Mouse (Mus musculus): ENCODE measurements at regions not wholly inside any gene's neighbourhood (a gene's known extent, or its start where the extent isn't known, plus 50 kb on each side); places are given as distances from the start of the nearest gene placed in this dataset.
"Not testable (repeated sequence)": the region's sequence is repeated elsewhere in the genome, so short reads cannot be mapped to it uniquely, and the experiment has no call there.

DNA sequence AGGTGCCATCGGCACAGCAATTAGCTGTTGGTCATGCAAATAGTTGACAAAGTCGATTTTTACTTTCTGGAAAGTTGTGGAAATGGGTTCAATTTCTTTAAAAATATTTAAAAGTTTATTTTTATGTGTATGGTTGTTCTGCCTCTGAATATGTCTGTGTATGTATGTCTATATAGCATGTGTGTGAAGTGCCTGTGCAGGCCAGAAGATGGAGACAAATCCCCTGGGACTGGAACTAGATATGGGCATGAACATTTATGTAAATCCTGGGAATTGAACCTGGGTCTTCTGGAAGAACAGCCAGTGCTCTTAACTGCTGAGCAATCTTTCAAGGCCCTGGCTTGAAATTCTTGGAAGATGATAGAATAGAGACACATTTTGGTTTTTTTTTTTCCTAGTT is 140.0 kb downstream of the Lyplal1 start:
- Histone ChIP-seq H3K27ac (replicated peaks; ENCODE audit: low read depth, low read length) (no peak overlapping the region), H3K27me3 (replicated peaks; ENCODE audit: control insufficient read depth, insufficient read depth, low read length) (no peaks in the 10 kb centered on the region), H3K4me1 (ENCODE audit: control insufficient read depth, insufficient read depth, low read length) (no peaks in the 10 kb centered on the region), H3K4me2 (ENCODE audit: low read depth, low read length) (no peak overlapping the region), H3K9ac (ENCODE audit: low read depth, low read length) (no peak overlapping the region), H3K36me3 (ENCODE audit: control insufficient read depth, insufficient read depth, low read length) (no peaks in the 10 kb centered on the region), H3K4me3 (ENCODE audit: low read depth, low read length) (no peak overlapping the region), H3K9me3 (ENCODE audit: control insufficient read depth, low read length) (no peaks in the 10 kb centered on the region)
- WGBS, result 82% methylated on average over 2 of the region's 2 CpGs
- DNase-seq (ENCODE audit: low spot score) (no peak), ATAC-seq (ENCODE audit: low read depth) (no peak)

DNA sequence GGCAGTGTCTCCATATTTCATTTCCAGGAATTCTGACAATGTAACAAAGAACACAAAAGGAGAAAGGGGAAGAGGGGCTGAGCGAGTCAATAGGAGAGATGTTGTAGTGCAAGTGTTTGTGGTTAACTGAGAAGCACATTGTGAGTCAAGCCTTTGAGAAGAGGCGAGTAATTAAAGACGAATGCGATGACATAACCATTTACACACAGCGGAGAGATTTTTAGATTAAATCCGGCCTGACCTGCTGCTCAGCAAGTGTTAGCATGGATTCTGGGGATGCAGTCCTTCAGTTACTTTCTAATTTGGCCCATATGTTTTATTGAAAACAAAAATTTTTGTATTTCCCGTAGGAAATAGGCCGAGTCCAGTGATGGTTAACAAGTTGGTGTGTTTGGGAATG is 127.7 kb downstream of the Lyplal1 start:
- Histone ChIP-seq H3K4me1 (ENCODE audit: control insufficient read depth, insufficient read depth, low read length) (peaks cover 9% of the 10 kb centered on the region), H3K36me3 (ENCODE audit: control insufficient read depth, insufficient read depth, low read length) (no peaks in the 10 kb centered on the region), H3K9ac (ENCODE audit: low read depth, low read length) (no peak overlapping the region), H3K27me3 (replicated peaks; ENCODE audit: control insufficient read depth, insufficient read depth, low read length) (no peaks in the 10 kb centered on the region; the same call in 1 of the 2 replicates), H3K27ac (replicated peaks; ENCODE audit: low read depth, low read length) (no peak overlapping the region; the same call in 1 of the 2 replicates), H3K4me3 (ENCODE audit: low read depth, low read length) (no peak overlapping the region), H3K9me3 (ENCODE audit: control insufficient read depth, low read length) (no peaks in the 10 kb centered on the region), H3K4me2 (ENCODE audit: low read depth, low read length) (no peak overlapping the region)
- WGBS, result 35% methylated on average over 8 of the region's 8 CpGs
- DNase-seq (ENCODE audit: low spot score) (peak; percentile 86), ATAC-seq (ENCODE audit: low read depth) (peak; percentile 63; the same call in 1 of the 2 replicates)

DNA sequence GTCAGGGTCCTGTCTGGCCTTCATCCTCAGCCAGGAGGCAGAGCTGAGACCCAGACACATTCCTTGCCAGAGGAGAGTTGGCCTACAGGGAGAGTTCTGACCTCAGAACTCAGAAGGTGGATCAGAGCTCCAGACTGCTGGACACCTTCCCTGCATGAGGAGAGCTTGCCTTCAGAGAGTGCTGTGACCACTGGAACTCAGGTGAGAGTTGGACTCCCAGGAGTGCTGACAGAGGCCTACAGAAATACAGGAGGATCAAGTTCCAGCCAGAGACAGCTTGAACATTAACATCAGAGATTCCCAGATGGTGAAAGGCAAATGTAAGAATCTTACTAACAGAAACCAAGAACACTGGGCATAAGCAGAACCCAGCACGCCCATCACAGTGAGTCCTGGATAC is 117.0 kb downstream of the Lyplal1 start:
- not testable (repeated sequence) for DNase-seq (ENCODE audit: low spot score); H3K27me3 ChIP-seq (replicated peaks; ENCODE audit: control insufficient read depth, insufficient read depth, low read length); ATAC-seq (ENCODE audit: low read depth); H3K4me1 ChIP-seq (ENCODE audit: control insufficient read depth, insufficient read depth, low read length); H3K27ac ChIP-seq (replicated peaks; ENCODE audit: low read depth, low read length); H3K9ac ChIP-seq (ENCODE audit: low read depth, low read length); H3K9me3 ChIP-seq (ENCODE audit: control insufficient read depth, low read length); H3K4me3 ChIP-seq (ENCODE audit: low read depth, low read length); H3K4me2 ChIP-seq (ENCODE audit: low read depth, low read length); H3K36me3 ChIP-seq (ENCODE audit: control insufficient read depth, insufficient read depth, low read length)
- 89% methylated on average over 1 of the region's 1 CpGs for WGBS

DNA sequence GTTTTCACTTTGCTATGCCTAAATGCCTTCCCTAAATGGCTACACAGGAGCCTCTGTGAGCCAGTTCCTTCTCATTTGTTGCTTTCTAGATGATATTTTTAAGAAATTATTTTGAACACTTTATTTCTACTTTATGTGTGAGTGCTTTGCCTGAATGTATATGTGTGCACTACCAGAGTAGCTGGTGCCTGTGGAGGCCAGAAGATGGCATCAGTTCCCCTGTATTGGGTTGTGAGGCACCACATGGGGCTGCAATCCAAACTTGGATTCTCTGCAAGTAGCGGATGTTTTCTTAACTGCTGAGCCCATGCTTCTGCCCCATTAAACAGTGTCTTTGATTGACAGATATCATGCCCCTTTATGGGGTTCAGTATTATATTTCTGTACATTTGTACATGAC is 103.7 kb downstream of the Lyplal1 start:
- Histone ChIP-seq H3K9me3 (ENCODE audit: control insufficient read depth, low read length) (no peaks in the 10 kb centered on the region), H3K27me3 (replicated peaks; ENCODE audit: control insufficient read depth, insufficient read depth, low read length) (no peaks in the 10 kb centered on the region), H3K4me1 (ENCODE audit: control insufficient read depth, insufficient read depth, low read length) (no peaks in the 10 kb centered on the region), H3K36me3 (ENCODE audit: control insufficient read depth, insufficient read depth, low read length) (no peaks in the 10 kb centered on the region), H3K27ac (replicated peaks; ENCODE audit: low read depth, low read length) (no peak overlapping the region), H3K9ac (ENCODE audit: low read depth, low read length) (no peak overlapping the region), H3K4me2 (ENCODE audit: low read depth, low read length) (no peak overlapping the region), H3K4me3 (ENCODE audit: low read depth, low read length) (no peak overlapping the region)
- ATAC-seq (ENCODE audit: low read depth) (no peak), DNase-seq (ENCODE audit: low spot score) (no peak)
- 81% methylated on average over 1 of the region's 1 CpGs for WGBS

DNA sequence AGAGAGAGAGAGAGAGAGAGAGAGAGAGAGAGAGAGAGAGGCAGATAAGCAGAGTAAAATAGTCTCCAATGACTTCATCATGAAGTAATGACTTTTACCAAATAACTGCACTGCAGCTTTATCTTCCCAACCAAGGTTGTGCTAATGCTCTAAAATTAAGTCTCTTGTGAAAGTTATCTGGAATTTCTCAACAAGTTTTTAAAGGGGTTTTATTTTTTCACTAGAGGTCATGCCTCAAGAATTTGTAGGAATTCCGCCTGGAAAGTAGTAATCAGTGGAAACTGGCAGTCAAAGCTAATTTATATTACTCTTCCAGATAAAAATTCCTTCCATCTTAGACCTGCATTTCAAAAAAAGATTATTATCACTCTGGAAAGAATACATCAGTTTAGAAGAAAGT is 102.9 kb downstream of the Lyplal1 start:
- 59% methylated on average over 1 of the region's 1 CpGs for WGBS
- H3K4me3 ChIP-seq (ENCODE audit: low read depth, low read length), result no peak overlapping the region
- H3K27me3 ChIP-seq (replicated peaks; ENCODE audit: control insufficient read depth, insufficient read depth, low read length), result no peaks in the 10 kb centered on the region
- no peak overlapping the region for H3K9ac ChIP-seq (ENCODE audit: low read depth, low read length)
- DNase-seq (ENCODE audit: low spot score) (no peak), ATAC-seq (ENCODE audit: low read depth) (no peak)
- no peaks in the 10 kb centered on the region for H3K9me3 ChIP-seq (ENCODE audit: control insufficient read depth, low read length)
- no peak overlapping the region for H3K4me2 ChIP-seq (ENCODE audit: low read depth, low read length)
- no peaks in the 10 kb centered on the region for H3K36me3 ChIP-seq (ENCODE audit: control insufficient read depth, insufficient read depth, low read length)
- H3K27ac ChIP-seq (replicated peaks; ENCODE audit: low read depth, low read length), result no peak overlapping the region
- no peaks in the 10 kb centered on the region for H3K4me1 ChIP-seq (ENCODE audit: control insufficient read depth, insufficient read depth, low read length)

DNA sequence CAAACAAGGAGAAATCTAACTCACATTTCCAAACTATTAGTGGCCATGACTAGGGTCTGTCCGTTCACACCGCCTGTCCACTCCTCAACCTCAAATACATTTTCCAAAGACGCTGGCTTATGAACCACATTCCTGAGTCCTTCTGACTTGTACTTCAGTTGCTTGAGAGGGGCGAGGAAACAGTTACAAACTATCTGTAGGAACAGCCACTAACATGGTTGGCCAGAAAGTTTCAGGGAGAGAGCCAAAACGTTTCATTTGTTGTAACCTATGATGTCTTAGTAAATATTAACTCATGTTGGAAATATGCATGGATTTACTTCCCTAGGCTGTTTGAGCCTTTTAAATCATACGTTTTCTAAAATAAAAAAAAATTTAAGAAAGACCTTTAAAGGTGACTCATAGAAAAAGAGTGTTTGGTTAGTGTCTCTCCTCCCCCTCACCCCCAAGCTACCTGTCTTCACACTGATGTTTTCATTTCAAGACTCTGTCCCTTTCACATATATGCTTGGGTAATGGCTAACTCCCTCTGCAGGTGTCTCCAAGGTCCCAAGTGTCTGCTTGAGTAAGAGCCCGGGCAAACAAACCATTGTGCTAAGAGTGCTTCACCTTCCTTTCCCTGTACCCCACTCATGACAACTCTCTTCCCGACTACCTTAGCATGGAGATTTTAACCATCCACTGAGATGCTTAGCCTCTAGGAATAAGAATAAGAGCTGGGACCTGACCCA is 101.1 kb downstream of the Lyplal1 start:
- H3K4me2 ChIP-seq (ENCODE audit: low read depth, low read length), result no peak overlapping the region
- H3K4me3 ChIP-seq (ENCODE audit: low read depth, low read length), result no peak overlapping the region
- ATAC-seq (ENCODE audit: low read depth) (no peak), DNase-seq (ENCODE audit: low spot score) (peak; percentile 41)
- WGBS, result 64% methylated on average over 8 of the region's 8 CpGs
- no peaks in the 10 kb centered on the region for H3K27me3 ChIP-seq (replicated peaks; ENCODE audit: control insufficient read depth, insufficient read depth, low read length)
- H3K9me3 ChIP-seq (ENCODE audit: control insufficient read depth, low read length), result no peaks in the 10 kb centered on the region
- no peaks in the 10 kb centered on the region for H3K4me1 ChIP-seq (ENCODE audit: control insufficient read depth, insufficient read depth, low read length)
- no peak overlapping the region for H3K27ac ChIP-seq (replicated peaks; ENCODE audit: low read depth, low read length)
- no peak overlapping the region for H3K9ac ChIP-seq (ENCODE audit: low read depth, low read length)
- no peaks in the 10 kb centered on the region for H3K36me3 ChIP-seq (ENCODE audit: control insufficient read depth, insufficient read depth, low read length)

DNA sequence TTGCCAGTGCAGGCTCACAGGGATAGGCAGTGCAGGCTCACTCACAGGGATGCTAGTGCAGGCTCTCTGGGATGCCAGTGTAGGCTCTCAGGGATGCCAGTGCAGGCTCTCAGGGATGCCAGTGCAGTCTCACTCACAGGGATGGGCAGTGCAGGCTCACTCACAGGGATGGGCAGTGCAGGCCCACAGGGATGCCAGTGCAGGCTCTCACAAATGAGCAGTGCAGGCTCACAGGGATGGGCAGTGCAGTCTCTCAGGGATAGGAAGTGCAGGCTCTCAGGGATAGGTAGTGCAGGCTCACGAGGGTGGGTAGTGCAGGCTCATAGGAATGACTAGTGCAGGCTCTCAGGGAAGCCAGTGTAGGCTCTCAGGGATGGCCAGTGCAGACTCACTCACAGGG is 99.6 kb downstream of the Lyplal1 start:
- no peak overlapping the region for H3K27ac ChIP-seq (replicated peaks; ENCODE audit: low read depth, low read length)
- ATAC-seq (ENCODE audit: low read depth) (no peak), DNase-seq (ENCODE audit: low spot score) (no peak)
- no peak overlapping the region for H3K9ac ChIP-seq (ENCODE audit: low read depth, low read length)
- H3K27me3 ChIP-seq (replicated peaks; ENCODE audit: control insufficient read depth, insufficient read depth, low read length), result no peaks in the 10 kb centered on the region
- no peak overlapping the region for H3K4me2 ChIP-seq (ENCODE audit: low read depth, low read length)
- no peaks in the 10 kb centered on the region for H3K36me3 ChIP-seq (ENCODE audit: control insufficient read depth, insufficient read depth, low read length)
- 54% methylated on average over 1 of the region's 1 CpGs for whole genome bisulfite sequencing
- H3K4me3 ChIP-seq (ENCODE audit: low read depth, low read length), result no peak overlapping the region
- H3K9me3 ChIP-seq (ENCODE audit: control insufficient read depth, low read length), result no peaks in the 10 kb centered on the region
- no peaks in the 10 kb centered on the region for H3K4me1 ChIP-seq (ENCODE audit: control insufficient read depth, insufficient read depth, low read length)

DNA sequence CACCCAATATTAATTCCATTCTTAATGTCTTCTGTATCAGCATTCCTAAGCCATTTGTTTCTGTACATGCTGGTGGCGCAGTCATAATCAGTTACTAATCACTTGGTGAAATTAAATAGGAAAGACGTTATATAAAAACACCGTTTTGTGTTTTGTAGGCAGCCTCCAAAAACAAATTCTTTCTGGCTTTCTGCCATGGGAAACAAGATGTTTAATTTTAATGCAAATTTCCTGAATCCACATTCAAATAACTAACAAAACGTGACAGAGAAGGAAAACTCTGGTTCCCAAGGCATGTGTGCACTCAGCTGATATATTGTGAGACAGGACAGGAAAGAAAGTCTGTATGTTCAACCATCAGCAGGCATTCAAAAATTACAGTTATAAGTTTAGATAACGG is 97.6 kb downstream of the Lyplal1 start:
- ATAC-seq (ENCODE audit: low read depth), result no peak
- H3K36me3 ChIP-seq (ENCODE audit: control insufficient read depth, insufficient read depth, low read length), result no peaks in the 10 kb centered on the region
- no peaks in the 10 kb centered on the region for H3K27me3 ChIP-seq (replicated peaks; ENCODE audit: control insufficient read depth, insufficient read depth, low read length)
- peaks cover 6% of the 10 kb centered on the region for H3K9me3 ChIP-seq (ENCODE audit: control insufficient read depth, low read length)
- WGBS, result 82% methylated on average over 5 of the region's 5 CpGs
- no peak overlapping the region for H3K4me2 ChIP-seq (ENCODE audit: low read depth, low read length)
- DNase-seq (ENCODE audit: low spot score), result no peak
- no peaks in the 10 kb centered on the region for H3K4me1 ChIP-seq (ENCODE audit: control insufficient read depth, insufficient read depth, low read length)
- no peak overlapping the region for H3K9ac ChIP-seq (ENCODE audit: low read depth, low read length)
- no peak overlapping the region for H3K27ac ChIP-seq (replicated peaks; ENCODE audit: low read depth, low read length)
- H3K4me3 ChIP-seq (ENCODE audit: low read depth, low read length), result no peak overlapping the region

DNA sequence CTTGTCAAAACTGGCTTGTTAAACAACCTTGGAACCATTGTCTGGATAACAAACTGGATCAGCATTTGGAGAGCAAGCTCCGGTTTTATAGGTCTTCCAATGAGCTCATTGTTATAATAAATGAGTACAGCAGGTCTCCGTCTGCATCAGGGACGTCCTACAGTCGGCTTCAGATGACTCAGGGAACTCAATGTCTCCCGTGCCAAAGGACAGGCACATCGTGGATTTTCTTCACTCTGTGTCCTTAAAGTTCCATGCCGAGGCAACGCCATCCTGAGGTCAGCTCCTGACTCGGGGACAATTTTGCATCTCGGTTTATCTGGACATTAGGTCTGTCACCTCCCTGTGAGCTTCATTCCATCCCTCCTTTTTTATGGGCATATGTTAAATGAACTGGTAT is 85.2 kb downstream of the Lyplal1 start:
- Histone ChIP-seq H3K27me3 (replicated peaks; ENCODE audit: control insufficient read depth, insufficient read depth, low read length) (no peaks in the 10 kb centered on the region), H3K4me2 (ENCODE audit: low read depth, low read length) (no peak overlapping the region), H3K27ac (replicated peaks; ENCODE audit: low read depth, low read length) (no peak overlapping the region), H3K4me3 (ENCODE audit: low read depth, low read length) (no peak overlapping the region), H3K4me1 (ENCODE audit: control insufficient read depth, insufficient read depth, low read length) (no peaks in the 10 kb centered on the region; the same call in 1 of the 2 replicates), H3K9ac (ENCODE audit: low read depth, low read length) (no peak overlapping the region), H3K9me3 (ENCODE audit: control insufficient read depth, low read length) (0 out of 2 replicates have a peak, but pooled peaks cover 3% of the 10 kb centered on the region), H3K36me3 (ENCODE audit: control insufficient read depth, insufficient read depth, low read length) (no peaks in the 10 kb centered on the region)
- DNase-seq (ENCODE audit: low spot score) (no peak), ATAC-seq (ENCODE audit: low read depth) (no peak)
- 77% methylated on average over 10 of the region's 10 CpGs for WGBS
